Mouse (Mus musculus) liver, embryonic 11.5 days (tissue): ENCODE data around the gene Hist2h2ac. TPM values are rescaled to one million over a fixed set of nuclear protein-coding genes. Genes with fewer than 3 reads are reported as not detected.
"Not testable (repeated sequence)": the region's sequence is repeated elsewhere in the genome, so short reads cannot be mapped to it uniquely, and the experiment has no call there.

ENCODE experiments used
- ATAC-seq: fragments of 200-750 bp; cut with Nextera tagmentation; replicated peaks from 2 replicates; pipeline ENCODE4 v1.8.0; 2017; ENCODE audit warnings: moderate number of reproducible peaks, mild to moderate bottlenecking, moderate TSS enrichment, moderate library complexity; ENCODE audit not compliant: low FRiP score
- DNase-seq: peaks from one replicate; pipeline ENCODE4 v3.0.0-alpha.2; 2017; ENCODE audit warnings: low spot score
- H3K27ac ChIP-seq: fragments of 300-500 bp; sonication (generic); 2 replicates; pipeline ENCODE4 v1.5.1; 2014; ENCODE audit warnings: mild to moderate bottlenecking, low read depth, low read length, control low read depth
- H3K27me3 ChIP-seq: fragments of 300-500 bp; sonication (generic); replicated peaks from 2 replicates; pipeline ENCODE4 v1.6.1; 2014; ENCODE audit warnings: low read length, mixed read lengths; ENCODE audit not compliant: control insufficient read depth, insufficient read depth
- H3K36me3 ChIP-seq: fragments of 300-500 bp; sonication (generic); 2 replicates; pipeline ENCODE4 v1.6.1; 2014; ENCODE audit warnings: mild to moderate bottlenecking, low read length, moderate library complexity, mixed read lengths; ENCODE audit not compliant: control insufficient read depth, insufficient read depth
- H3K4me1 ChIP-seq: fragments of 300-500 bp; sonication (generic); replicated peaks from 2 replicates; pipeline ENCODE4 v1.6.1; 2014; ENCODE audit warnings: low read length, mixed read lengths; ENCODE audit not compliant: control insufficient read depth, insufficient read depth
- H3K4me2 ChIP-seq: fragments of 300-500 bp; sonication (generic); 2 replicates; pipeline ENCODE4 v1.6.1; 2014; ENCODE audit warnings: mild to moderate bottlenecking, control low read depth, moderate library complexity
- H3K4me3 ChIP-seq: fragments of 300-500 bp; sonication (generic); 2 replicates; pipeline ENCODE4 v1.5.1; 2014; ENCODE audit warnings: low read depth, low read length, control low read depth
- H3K9ac ChIP-seq: fragments of 300-500 bp; sonication (generic); 2 replicates; pipeline ENCODE4 v1.6.1; 2014; ENCODE audit warnings: low read depth, low read length, control low read depth
- H3K9me3 ChIP-seq: fragments of 300-500 bp; sonication (generic); 2 replicates; pipeline ENCODE4 v1.6.1; 2016; ENCODE audit warnings: low read length, inconsistent platforms, mixed read lengths; ENCODE audit not compliant: control insufficient read depth
- WGBS: fragments of 180-500 bp; shearing (Covaris S2); extraction: QIAGEN DNeasy Blood & Tissue Kit; methylation state at CpG from one replicate; pipeline ENCODE4 v1.1.7; 2014; 5-methylcytosine and 5-hydroxymethylcytosine counted together
- polyA plus RNA-seq: library from polyadenylated mRNA; unstranded; fragments of >200 nt; fragmentation: Nextera tagmentation; extraction: Ambion mirVana; gene quantifications from 2 replicates; pipeline ENCODE4 v1.2.1, GENCODE M21; 2014

Hist2h2ac gene
- polyA plus RNA-seq, 1 experiment from 2014 or later: 14.7 TPM

- not testable (repeated sequence) for H3K9me3 ChIP-seq, H3K36me3 ChIP-seq, H3K27me3 ChIP-seq
- peak within 1 kb of the TSS; percentile 76 for H3K4me2 ChIP-seq
- peak within 1 kb of the TSS; percentile 58 for H3K4me3 ChIP-seq
- peaks cover 27% of the 10 kb centered on the region for H3K4me1 ChIP-seq
- DNase-seq: peak; percentile 82
- H3K9ac ChIP-seq: peak within 1 kb of the TSS; percentile 95
- ATAC-seq: peak; percentile 76
- H3K27ac ChIP-seq: peak within 1 kb of the TSS; percentile 100
- WGBS: under 1% methylated on average over 23 of the region's 88 CpGs
Observed at GRCm38 (mm10) chr3:96245003-96245886, 24.6 kb upstream of the Hist2h2ac start, which contains the start of gene Hist2h2aa1. Hist2h2aa1 (plus strand) TSS chr3:96245497.

GRCm38 (mm10) chr3:96243921-96244572, 23.4 kb upstream of the Hist2h2ac start:
- H3K27me3 ChIP-seq: no peaks in the 10 kb centered on the region
- no peaks in the 10 kb centered on the region for H3K36me3 ChIP-seq
- peak overlapping the region; percentile 95 for H3K9ac ChIP-seq
- peaks cover 25% of the 10 kb centered on the region for H3K4me1 ChIP-seq
- DNase-seq (no peak), ATAC-seq (no peak)
- peak overlapping the region; percentile 76 for H3K4me2 ChIP-seq
- H3K27ac ChIP-seq: peak overlapping the region; percentile 100
- 68% methylated on average over 7 of the region's 7 CpGs for WGBS
- peak overlapping the region; percentile 58; the same call in 1 of the 2 replicates for H3K4me3 ChIP-seq
- H3K9me3 ChIP-seq: no peaks in the 10 kb centered on the region

GRCm38 (mm10) chr3:96240799-96241197, 20.1 kb upstream of the Hist2h2ac start:
- ATAC-seq (no peak), DNase-seq (no peak)
- Histone ChIP-seq H3K27me3 (no peaks in the 10 kb centered on the region), H3K27ac (peak overlapping the region; percentile 76), H3K4me1 (peaks cover 20% of the 10 kb centered on the region), H3K4me2 (peak overlapping the region; percentile 48), H3K36me3 (no peaks in the 10 kb centered on the region), H3K9me3 (no peaks in the 10 kb centered on the region), H3K9ac (peak overlapping the region; percentile 17; the same call in 1 of the 2 replicates), H3K4me3 (0 out of 2 replicates have a peak overlapping the region, but pooled peaks have one; percentile 12)
- WGBS: 83% methylated on average over 9 of the region's 9 CpGs

GRCm38 (mm10) chr3:96239949-96240798, 19.5 kb upstream of the Hist2h2ac start, which contains the start of gene Hist2h2aa2:
Hist2h2aa2 (minus strand) TSS chr3:96240276.
- H3K27ac ChIP-seq: peak within 1 kb of the TSS; percentile 76
- H3K4me3 ChIP-seq: 0 out of 2 replicates have a peak within 1 kb of the TSS, but pooled peaks have one; percentile 12
- H3K27me3 ChIP-seq, H3K9me3 ChIP-seq, DNase-seq, H3K36me3 ChIP-seq: not testable (repeated sequence)
- H3K9ac ChIP-seq: peak within 1 kb of the TSS; percentile 17; the same call in 1 of the 2 replicates
- 5% methylated on average over 24 of the region's 85 CpGs for WGBS
- ATAC-seq: peak; percentile 66
- H3K4me1 ChIP-seq: peaks cover 20% of the 10 kb centered on the region
- peak within 1 kb of the TSS; percentile 48 for H3K4me2 ChIP-seq

- H3K4me1 ChIP-seq: peaks cover 16% of the 10 kb centered on the region
- WGBS: 0% methylated on average over 22 of the region's 68 CpGs
- not testable (repeated sequence) for H3K27me3 ChIP-seq, H3K9me3 ChIP-seq, H3K36me3 ChIP-seq, DNase-seq
- ATAC-seq: peak; percentile 84
- H3K27ac ChIP-seq: peak within 1 kb of the TSS; percentile 89
- peak within 1 kb of the TSS; percentile 76 for H3K9ac ChIP-seq
- H3K4me3 ChIP-seq: peak within 1 kb of the TSS; percentile 52
- H3K4me2 ChIP-seq: peak within 1 kb of the TSS; percentile 81
Observed at GRCm38 (mm10) chr3:96238954-96239793, 18.5 kb upstream of the Hist2h2ac start, which contains the start of gene Hist2h3c2. Hist2h3c2 (minus strand) TSS chr3:96239127.

- Histone ChIP-seq H3K9me3 (no peaks in the 10 kb centered on the region), H3K4me1 (peaks cover 9% of the 10 kb centered on the region), H3K4me3 (peak overlapping the region; percentile 52), H3K9ac (peak overlapping the region; percentile 76), H3K4me2 (peak overlapping the region; percentile 81), H3K27ac (peak overlapping the region; percentile 89), H3K27me3 (no peaks in the 10 kb centered on the region), H3K36me3 (no peaks in the 10 kb centered on the region)
- WGBS: under 1% methylated on average over 12 of the region's 12 CpGs
- ATAC-seq: peak; percentile 11; the same call in 1 of the 2 replicates
- peak; percentile 63 for DNase-seq
Observed at GRCm38 (mm10) chr3:96237904-96238511, 17.3 kb upstream of the Hist2h2ac start.

DNA sequence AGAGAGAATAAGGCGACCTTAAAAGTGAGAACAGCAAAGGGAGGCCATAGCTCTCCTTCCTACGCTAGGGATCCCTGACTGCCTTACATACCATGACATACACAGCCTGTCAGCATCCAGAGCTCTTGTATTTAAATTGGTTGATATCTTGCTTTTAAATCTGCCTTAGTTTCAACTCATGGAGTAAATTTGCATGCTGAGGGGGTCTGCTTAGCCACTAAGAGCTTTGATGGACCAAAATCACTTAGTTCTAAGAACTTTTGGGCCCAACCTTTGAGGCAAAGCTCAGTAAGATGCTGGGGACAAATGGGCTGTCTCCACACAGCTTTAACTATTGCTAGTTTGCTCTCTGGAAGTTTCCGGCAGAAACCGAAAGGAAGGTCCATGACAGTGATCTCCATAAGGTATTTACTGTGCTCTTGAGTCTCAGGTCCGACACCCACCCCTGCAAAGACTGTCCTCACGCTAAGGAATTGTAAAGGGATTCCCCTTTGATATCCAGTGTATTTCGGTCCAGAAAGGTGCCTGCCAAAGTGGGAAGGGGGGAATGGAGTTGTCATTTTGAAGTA, 16.7 kb upstream of the Hist2h2ac start:
- 23% methylated on average over 7 of the region's 7 CpGs for WGBS
- peak; percentile 61 for DNase-seq
- peak overlapping the region; percentile 81 for H3K4me2 ChIP-seq

More for the DNA sequence above, 16.7 kb upstream of the Hist2h2ac start:
- H3K36me3 ChIP-seq: no peaks in the 10 kb centered on the region
- ATAC-seq: no peak
- peak overlapping the region; percentile 52 for H3K4me3 ChIP-seq
- H3K27ac ChIP-seq: peak overlapping the region; percentile 89
- H3K9ac ChIP-seq: peak overlapping the region; percentile 76
- H3K4me1 ChIP-seq: peaks cover 9% of the 10 kb centered on the region
- H3K27me3 ChIP-seq: no peaks in the 10 kb centered on the region
- H3K9me3 ChIP-seq: no peaks in the 10 kb centered on the region
